Mouse (Mus musculus) naive thymus-derived CD4-positive, alpha-beta T cell, adult 5 months (primary cell): ENCODE results near the gene Taf11. TPM values are rescaled to one million over a fixed set of nuclear protein-coding genes. Genes with fewer than 3 reads are reported as not detected.

Experiments used
- polyA plus RNA-seq: library from polyadenylated mRNA; unstranded; fragments of 100-300 nt; shearing (Covaris generic); gene quantifications from one replicate; pipeline ENCODE4 v1.2.1, GENCODE M21; 2017

Gene Taf11
- polyA plus RNA-seq = 20.6 TPM

DNA sequence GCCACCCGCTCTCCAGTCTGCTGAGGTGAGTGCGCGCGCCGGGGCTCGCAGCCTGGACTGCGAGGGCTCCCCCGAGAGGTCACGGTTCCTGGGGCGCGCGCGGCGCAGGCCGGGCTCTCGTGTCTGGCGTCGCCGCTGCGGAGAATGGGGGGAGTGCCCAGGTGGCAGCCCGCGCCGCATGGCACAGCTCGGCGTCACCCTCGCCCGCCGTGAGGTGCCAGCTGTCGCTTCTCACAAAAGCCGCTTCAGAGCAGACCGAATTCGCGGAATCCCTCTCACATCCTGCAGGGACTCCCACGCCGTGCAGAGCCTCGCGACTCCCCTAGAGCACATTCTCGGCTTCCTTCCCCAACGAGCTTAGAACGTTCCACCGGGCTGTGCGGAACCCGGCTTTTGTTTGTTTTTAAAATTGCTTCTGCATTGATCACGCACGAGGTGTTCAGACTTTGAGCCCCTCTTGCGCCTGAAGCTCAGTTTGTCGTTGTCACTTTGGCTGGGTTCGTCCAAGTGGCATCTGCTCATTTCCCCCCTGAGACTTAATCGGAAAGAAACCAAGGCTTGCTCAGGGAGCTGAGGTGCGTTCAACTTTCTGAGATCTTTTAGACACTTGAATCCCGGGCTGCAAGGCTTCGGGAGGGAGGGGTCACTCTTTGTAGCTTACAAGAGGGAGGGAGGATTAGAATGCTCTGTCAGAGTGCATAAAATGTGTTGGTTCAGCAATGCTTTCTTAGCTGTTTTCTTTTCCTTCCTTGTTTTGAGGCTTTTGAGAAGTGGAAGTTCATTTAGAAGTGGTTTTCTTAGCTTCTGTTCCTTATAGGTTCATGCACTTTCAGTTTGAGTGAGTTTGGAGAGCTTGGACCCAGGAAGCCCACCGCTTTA, at the start of gene Taf11:
Taf11 (minus strand) TSS at position 223 of the 879 bp plus-strand sequence.

DNA sequence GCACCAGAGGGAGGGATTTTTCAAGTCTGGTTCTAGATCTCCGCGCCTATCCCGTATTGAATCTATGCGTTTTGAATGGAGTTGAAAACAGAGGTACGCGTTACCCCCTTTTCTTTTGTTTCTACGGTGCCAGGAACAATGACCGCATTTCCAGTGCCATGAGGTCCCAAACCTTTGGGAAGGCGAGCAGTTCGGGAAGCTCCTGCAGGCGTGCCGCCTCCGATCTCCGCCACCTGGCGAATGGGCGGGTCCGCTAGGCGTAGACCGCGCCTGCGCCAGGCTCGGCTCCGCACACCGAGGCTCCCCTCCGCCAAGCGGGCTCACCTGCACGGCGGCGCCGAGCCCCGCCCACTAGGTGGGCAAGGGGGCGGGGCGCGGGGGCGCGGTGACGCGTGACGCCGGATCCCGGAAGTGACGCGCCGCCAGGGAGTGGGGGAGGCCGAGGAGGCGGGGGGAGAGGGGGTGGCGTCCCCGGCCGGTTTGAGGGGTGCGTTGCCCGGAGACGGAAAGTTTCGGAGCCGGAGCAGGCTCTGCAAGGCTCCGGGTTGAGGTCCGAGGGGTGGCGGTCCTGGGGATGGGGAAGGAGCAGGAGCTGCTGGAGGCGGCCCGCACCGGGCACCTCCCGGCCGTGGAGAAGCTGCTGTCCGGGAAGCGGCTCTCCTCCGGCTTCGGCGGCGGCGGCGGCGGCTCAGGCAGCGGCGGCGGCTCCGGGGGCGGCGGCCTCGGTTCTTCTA, 589 bp downstream of the Taf11 start, which contains the start of gene Anks1:
Anks1 (plus strand) TSS at position 419 of the 734 bp plus-strand sequence.

DNA sequence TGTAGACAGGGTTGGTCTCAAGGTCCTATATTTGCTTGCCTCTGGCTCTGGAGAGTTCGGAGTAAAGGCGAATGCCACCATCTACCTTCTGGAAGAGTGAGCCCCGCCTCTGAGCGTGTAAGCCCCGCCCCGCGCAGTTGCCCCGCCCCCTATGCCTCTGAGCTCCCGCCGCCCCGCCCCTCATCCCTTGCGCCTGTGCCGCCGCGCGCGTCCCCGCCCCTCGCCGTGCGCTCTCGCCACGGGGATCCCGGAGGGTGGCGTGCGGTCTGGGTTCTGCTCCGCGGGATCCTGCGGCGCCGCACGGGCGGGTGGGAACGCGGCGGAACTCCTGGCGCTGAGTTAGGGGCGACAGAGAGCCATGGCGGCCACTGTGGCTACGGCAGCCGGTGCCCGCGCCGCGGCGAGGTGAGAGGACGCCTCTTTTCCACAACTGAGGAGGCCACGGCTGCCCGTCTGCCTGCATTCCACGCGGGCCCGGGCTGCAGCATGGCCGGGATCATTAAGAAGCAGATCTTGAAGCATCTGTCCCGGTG, 53.3 kb downstream of the Taf11 start, which contains the start of gene Uhrf1bp1:
Uhrf1bp1 (plus strand) TSS at position 177 of the 533 bp plus-strand sequence.

Other genes with a start within 250 kb of the Taf11 start
- gene Spdef, start 180.9 kb downstream of the Taf11 start, polyA plus RNA-seq = not detected
- gene D17Wsu92e, start 89.2 kb downstream of the Taf11 start, polyA plus RNA-seq = 34.7 TPM
- gene Snrpc, start 71.7 kb downstream of the Taf11 start, polyA plus RNA-seq = 123 TPM
- gene Uhrf1bp1, start 53.4 kb downstream of the Taf11 start, polyA plus RNA-seq = 0.88 TPM
- gene Anks1, start 538 bp downstream of the Taf11 start, polyA plus RNA-seq = 18.3 TPM
- gene Tcp11, start 170.8 kb upstream of the Taf11 start, polyA plus RNA-seq = 0.80 TPM
- gene Scube3, start 232.3 kb upstream of the Taf11 start, polyA plus RNA-seq = not detected